Mouse (Mus musculus): ENCODE data around the gene Krtap19-2. TPM values are rescaled to one million over a fixed set of nuclear protein-coding genes. Genes with fewer than 3 reads are reported as not detected.

Gene Krtap19-2
- polyA plus RNA-seq, 1 experiment from 2014 or later, result not detected

- no peak overlapping the region for H3K9ac ChIP-seq
- H3K27me3 ChIP-seq, result no peaks in the 10 kb centered on the region
- no peak overlapping the region for H3K4me3 ChIP-seq (replicated peaks)
- no peak overlapping the region for H3K27ac ChIP-seq
- no peak overlapping the region for H3K4me2 ChIP-seq
- H3K4me1 ChIP-seq (replicated peaks), result no peaks in the 10 kb centered on the region
- no peak for ATAC-seq (ENCODE audit: low read depth)
- H3K9me3 ChIP-seq (replicated peaks), result no peaks in the 10 kb centered on the region
- WGBS (ENCODE audit: insufficient replicate concordance), result 73% methylated on average over 3 of the region's 3 CpGs
- DNase-seq, result no peak
- no peaks in the 10 kb centered on the region for H3K36me3 ChIP-seq
These were observed 50.3 kb downstream of the Krtap19-2 start for GRCm38 (mm10) chr16:88823736-88824135.

Other genes with a start within 250 kb of the Krtap19-2 start
- not detected in 2 replicates for gene 2310079G19Rik, start 246.6 kb downstream of the Krtap19-2 start, polyA plus RNA-seq (2015; fragmentation: Nextera tagmentation; extraction: Ambion mirVana)
- gene Krtap26-1, start 226.5 kb downstream of the Krtap19-2 start, polyA plus RNA-seq (2015; fragmentation: Nextera tagmentation; extraction: Ambion mirVana), result not detected in 2 replicates
- gene Krtap27-1, start 202.6 kb downstream of the Krtap19-2 start, polyA plus RNA-seq (2015; fragmentation: Nextera tagmentation; extraction: Ambion mirVana), result not detected in 2 replicates
- not detected in 2 replicates for gene 2310061N02Rik, start 166.3 kb downstream of the Krtap19-2 start, polyA plus RNA-seq (2015; fragmentation: Nextera tagmentation; extraction: Ambion mirVana)
- gene Krtap13-1, start 145.4 kb downstream of the Krtap19-2 start, polyA plus RNA-seq (2015; fragmentation: Nextera tagmentation; extraction: Ambion mirVana), result not detected in 2 replicates
- not detected in 2 replicates for gene Krtap13, start 122.6 kb downstream of the Krtap19-2 start, polyA plus RNA-seq (2015; fragmentation: Nextera tagmentation; extraction: Ambion mirVana)
- not detected in 2 replicates for gene 2310034C09Rik, start 115.4 kb downstream of the Krtap19-2 start, polyA plus RNA-seq (2015; fragmentation: Nextera tagmentation; extraction: Ambion mirVana)
- gene 2310057N15Rik, start 100.1 kb downstream of the Krtap19-2 start, polyA plus RNA-seq (2015; fragmentation: Nextera tagmentation; extraction: Ambion mirVana), result not detected in 2 replicates
- not detected in 2 replicates for gene Gm5965, start 96.4 kb downstream of the Krtap19-2 start, polyA plus RNA-seq (2015; fragmentation: Nextera tagmentation; extraction: Ambion mirVana)
- gene Gm20741, start 62.0 kb downstream of the Krtap19-2 start, polyA plus RNA-seq (2015; fragmentation: Nextera tagmentation; extraction: Ambion mirVana), result not detected in 2 replicates
- not detected in 2 replicates for gene Krtap15, start 54.1 kb downstream of the Krtap19-2 start, polyA plus RNA-seq (2015; fragmentation: Nextera tagmentation; extraction: Ambion mirVana)
- gene Krtap14, start 48.1 kb downstream of the Krtap19-2 start, polyA plus RNA-seq (2015; fragmentation: Nextera tagmentation; extraction: Ambion mirVana), result not detected in 2 replicates
- not detected in 2 replicates for gene Krtap19-1, start 4.9 kb downstream of the Krtap19-2 start, polyA plus RNA-seq (2015; fragmentation: Nextera tagmentation; extraction: Ambion mirVana)
- not detected in 2 replicates for gene Krtap19-3, start 3.8 kb upstream of the Krtap19-2 start, polyA plus RNA-seq (2015; fragmentation: Nextera tagmentation; extraction: Ambion mirVana)
- not detected in 2 replicates for gene Krtap19-4, start 10.8 kb upstream of the Krtap19-2 start, polyA plus RNA-seq (2015; fragmentation: Nextera tagmentation; extraction: Ambion mirVana)
- not detected in 2 replicates for gene Krtap19-5, start 22.2 kb upstream of the Krtap19-2 start, polyA plus RNA-seq (2015; fragmentation: Nextera tagmentation; extraction: Ambion mirVana)
- gene Krtap19-9b, start 58.0 kb upstream of the Krtap19-2 start, polyA plus RNA-seq (2015; fragmentation: Nextera tagmentation; extraction: Ambion mirVana), result not detected in 2 replicates
- not detected in 2 replicates for gene Krtap16-3, start 88.6 kb upstream of the Krtap19-2 start, polyA plus RNA-seq (2015; fragmentation: Nextera tagmentation; extraction: Ambion mirVana)
- not detected in 2 replicates for gene Krtap22-2, start 136.5 kb upstream of the Krtap19-2 start, polyA plus RNA-seq (2015; fragmentation: Nextera tagmentation; extraction: Ambion mirVana)
- not detected in 2 replicates for gene Gm10229, start 141.0 kb upstream of the Krtap19-2 start, polyA plus RNA-seq (2015; fragmentation: Nextera tagmentation; extraction: Ambion mirVana)
- gene Krtap6-1, start 157.4 kb upstream of the Krtap19-2 start, polyA plus RNA-seq (2015; fragmentation: Nextera tagmentation; extraction: Ambion mirVana), result not detected in 2 replicates
- not detected in 2 replicates for gene Gm10228, start 167.2 kb upstream of the Krtap19-2 start, polyA plus RNA-seq (2015; fragmentation: Nextera tagmentation; extraction: Ambion mirVana)
- not detected in 2 replicates for gene Krtap6-5, start 173.6 kb upstream of the Krtap19-2 start, polyA plus RNA-seq (2015; fragmentation: Nextera tagmentation; extraction: Ambion mirVana)
- not detected in 2 replicates for gene 1110025L11Rik, start 189.7 kb upstream of the Krtap19-2 start, polyA plus RNA-seq (2015; fragmentation: Nextera tagmentation; extraction: Ambion mirVana)
- gene Krtap6-3, start 209.7 kb upstream of the Krtap19-2 start, polyA plus RNA-seq (2015; fragmentation: Nextera tagmentation; extraction: Ambion mirVana), result not detected in 2 replicates